Mouse (Mus musculus) kidney, embryonic 16.5 days (tissue): ENCODE data around the gene Sdad1. TPM values are rescaled to one million over a fixed set of nuclear protein-coding genes. Genes with fewer than 3 reads are reported as not detected.

ENCODE experiments used
- ATAC-seq: fragments of 200-750 bp; cut with Nextera tagmentation; 2 replicates; pipeline ENCODE4 v1.8.0; 2017; ENCODE audit warnings: moderate TSS enrichment; ENCODE audit not compliant: low FRiP score, low TSS enrichment
- H3K27ac ChIP-seq: fragments of 300-500 bp; sonication (generic); 2 replicates; pipeline ENCODE4 v1.5.1; 2014; ENCODE audit warnings: low read length
- H3K27me3 ChIP-seq: fragments of 300-500 bp; sonication (generic); 2 replicates; pipeline ENCODE4 v1.6.1; 2014; ENCODE audit warnings: low read length, control low read depth, mixed read lengths; ENCODE audit not compliant: insufficient read depth
- H3K36me3 ChIP-seq: fragments of 300-500 bp; sonication (generic); 2 replicates; pipeline ENCODE4 v1.6.1; 2014; ENCODE audit warnings: low read length, control low read depth, mixed read lengths; ENCODE audit not compliant: insufficient read depth
- H3K4me1 ChIP-seq: fragments of 300-500 bp; sonication (generic); 2 replicates; pipeline ENCODE4 v1.6.1; 2014; ENCODE audit warnings: low read length, control low read depth, mixed read lengths; ENCODE audit not compliant: insufficient read depth
- H3K4me2 ChIP-seq: fragments of 300-500 bp; sonication (generic); replicated peaks from 2 replicates; pipeline ENCODE4 v1.6.1; 2014; ENCODE audit warnings: low read depth, low read length
- H3K4me3 ChIP-seq: fragments of 300-500 bp; sonication (generic); 2 replicates; pipeline ENCODE4 v1.5.1; 2014; ENCODE audit warnings: mild to moderate bottlenecking, low read length
- H3K9ac ChIP-seq: fragments of 300-500 bp; sonication (generic); replicated peaks from 2 replicates; pipeline ENCODE4 v1.6.1; 2014; ENCODE audit warnings: low read length
- H3K9me3 ChIP-seq: fragments of 300-500 bp; sonication (generic); 2 replicates; pipeline ENCODE4 v1.6.1; 2016; ENCODE audit warnings: low read length, control low read depth
- WGBS: fragments of 180-500 bp; shearing (Covaris S2); extraction: QIAGEN DNeasy Blood & Tissue Kit; methylation state at CpG from one replicate; pipeline ENCODE4 v1.1.7; 2014; 5-methylcytosine and 5-hydroxymethylcytosine counted together
- polyA plus RNA-seq: library from polyadenylated mRNA; unstranded; fragments of >200 nt; fragmentation: Nextera tagmentation; extraction: Ambion mirVana; gene quantifications from 2 replicates; pipeline ENCODE4 v1.2.1, GENCODE M21; 2015

Gene Sdad1
- polyA plus RNA-seq, 1 experiment from 2014 or later, result 39.2 TPM

DNA sequence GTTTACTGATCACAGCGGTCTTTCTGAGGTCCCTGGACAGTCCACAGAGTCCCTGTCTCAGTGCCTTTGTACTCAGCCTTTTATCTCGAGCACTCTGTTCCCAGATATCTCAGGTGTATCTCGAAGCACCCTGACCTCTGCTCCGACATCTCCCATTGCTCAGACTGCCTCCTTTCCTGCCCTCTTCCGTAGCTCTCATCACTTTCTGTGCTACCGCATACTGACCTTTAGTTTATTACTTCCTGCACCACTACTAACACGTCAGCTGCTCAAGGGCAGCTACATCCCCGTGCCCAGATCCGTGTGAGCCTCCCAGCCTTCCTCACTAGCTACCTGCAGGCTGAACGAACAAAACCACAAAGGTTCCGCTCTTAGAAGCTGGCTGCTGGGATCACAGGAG lies 61.7 kb downstream of the Sdad1 start:
- no peaks in the 10 kb centered on the region for H3K4me1 ChIP-seq
- H3K4me3 ChIP-seq, result no peak overlapping the region
- 77% methylated on average over 11 of the region's 11 CpGs for WGBS
- peaks cover 5% of the 10 kb centered on the region; the same call in 1 of the 2 replicates for H3K9me3 ChIP-seq
- no peaks in the 10 kb centered on the region for H3K27me3 ChIP-seq
- no peak overlapping the region for H3K9ac ChIP-seq
- H3K36me3 ChIP-seq, result no peaks in the 10 kb centered on the region
- H3K4me2 ChIP-seq, result no peak overlapping the region
- no peak overlapping the region for H3K27ac ChIP-seq
- ATAC-seq, result no peak

DNA sequence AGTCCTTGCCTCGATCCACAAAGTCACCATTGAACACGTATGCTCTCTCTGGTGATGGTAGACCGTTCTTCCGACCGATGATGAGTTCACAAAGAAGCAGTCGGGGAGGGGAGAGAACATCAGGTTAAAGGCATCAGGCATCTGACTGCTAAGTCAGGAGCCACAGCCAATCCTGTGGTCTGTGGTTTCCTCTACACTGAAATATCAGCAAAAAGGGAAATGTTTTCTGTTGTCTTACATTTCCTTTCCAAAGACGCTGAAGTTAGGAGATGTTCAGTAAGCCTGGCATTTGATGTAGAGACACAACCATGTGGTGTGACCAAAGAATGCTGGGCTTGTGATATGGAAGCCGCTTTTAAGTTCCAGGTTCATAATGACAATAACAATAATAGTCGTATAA lies 64.8 kb downstream of the Sdad1 start:
- H3K9ac ChIP-seq, result no peak overlapping the region
- H3K9me3 ChIP-seq, result peaks cover 5% of the 10 kb centered on the region; the same call in 1 of the 2 replicates
- ATAC-seq, result no peak
- H3K4me3 ChIP-seq, result no peak overlapping the region
- no peak overlapping the region for H3K27ac ChIP-seq
- WGBS, result 89% methylated on average over 9 of the region's 9 CpGs
- H3K27me3 ChIP-seq, result no peaks in the 10 kb centered on the region
- H3K4me2 ChIP-seq, result no peak overlapping the region
- H3K36me3 ChIP-seq, result no peaks in the 10 kb centered on the region
- no peaks in the 10 kb centered on the region for H3K4me1 ChIP-seq

- Histone ChIP-seq H3K36me3 (no peaks in the 10 kb centered on the region), H3K4me2 (no peak overlapping the region), H3K9ac (no peak overlapping the region), H3K4me1 (no peaks in the 10 kb centered on the region), H3K27me3 (no peaks in the 10 kb centered on the region), H3K9me3 (0 out of 2 replicates have a peak, but pooled peaks cover under 1% of the 10 kb centered on the region), H3K4me3 (no peak overlapping the region), H3K27ac (no peak overlapping the region)
- no peak for ATAC-seq
- WGBS, result 95% methylated on average over 2 of the region's 2 CpGs
These were observed 65.4 kb downstream of the Sdad1 start for GRCm38 (mm10) chr5:92244900-92245299.

DNA sequence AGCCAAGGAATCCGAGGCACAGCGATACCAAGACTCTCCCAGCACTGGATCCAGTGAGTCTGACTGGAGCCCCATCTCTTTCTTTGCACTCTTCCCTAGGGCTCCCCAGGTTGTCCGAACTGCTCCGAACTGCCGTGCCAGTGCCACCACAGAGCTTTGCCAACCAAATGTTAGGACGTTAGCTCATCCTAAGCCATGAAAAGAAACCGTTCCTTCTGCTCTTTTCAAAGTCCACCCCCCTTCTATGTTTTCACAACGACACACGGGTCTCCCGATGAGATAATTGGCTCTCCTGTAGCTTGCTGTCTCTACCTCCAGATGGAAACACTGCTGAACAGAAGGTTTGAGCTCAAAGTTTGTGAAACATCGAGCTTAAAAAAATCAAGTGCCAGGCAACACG lies 69.5 kb downstream of the Sdad1 start:
- Histone ChIP-seq H3K27me3 (no peaks in the 10 kb centered on the region), H3K36me3 (no peaks in the 10 kb centered on the region), H3K9me3 (no peaks in the 10 kb centered on the region), H3K27ac (no peak overlapping the region), H3K4me2 (no peak overlapping the region), H3K4me1 (no peaks in the 10 kb centered on the region), H3K9ac (no peak overlapping the region), H3K4me3 (no peak overlapping the region)
- no peak for ATAC-seq
- WGBS, result 94% methylated on average over 12 of the region's 12 CpGs

DNA sequence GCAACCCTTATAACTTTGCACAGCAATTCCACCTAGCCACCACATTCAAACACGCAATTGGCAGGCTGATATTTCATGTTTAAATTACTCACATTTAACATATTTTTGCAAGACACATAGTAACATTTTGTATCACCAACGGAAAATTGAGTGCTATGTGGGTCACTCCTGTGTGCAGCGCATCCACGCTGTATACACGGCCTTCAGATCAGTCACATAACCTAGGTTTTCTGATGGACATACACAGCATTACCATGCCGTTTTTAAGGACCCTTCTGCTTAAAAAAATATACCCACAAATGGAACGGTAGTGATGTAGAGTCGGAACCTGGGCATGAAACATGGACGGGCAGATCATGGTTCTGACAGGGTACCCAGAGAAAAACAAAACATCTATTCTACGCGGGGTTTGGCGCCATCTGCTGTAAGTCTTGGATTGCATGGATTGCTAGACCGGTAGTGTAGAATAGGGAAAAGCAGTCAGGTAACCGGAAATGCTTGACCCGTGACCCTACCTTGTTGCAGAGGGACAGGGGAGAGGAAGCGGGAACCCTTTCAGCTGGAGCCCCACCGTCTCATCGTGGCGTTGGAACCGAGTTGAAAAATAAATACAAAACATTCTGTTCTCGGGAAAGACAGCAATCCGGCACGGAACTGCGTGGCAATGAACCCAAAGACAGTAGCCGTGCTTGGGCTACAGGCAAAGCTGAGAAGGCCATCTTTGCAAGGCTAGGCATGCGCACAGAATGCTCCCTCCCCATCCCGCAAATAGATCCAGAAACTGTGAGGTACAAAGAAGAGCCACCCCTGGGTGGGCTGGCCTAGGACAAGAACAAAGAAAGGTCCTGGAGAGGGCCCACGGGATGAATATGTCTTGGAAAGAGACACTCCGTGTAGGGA lies 70.7 kb downstream of the Sdad1 start:
- H3K4me1 ChIP-seq, result 0 out of 2 replicates have a peak, but pooled peaks cover 5% of the 10 kb centered on the region
- H3K4me2 ChIP-seq, result 0 out of 2 replicates have a peak overlapping the region, but pooled peaks have one; percentile 12
- H3K9ac ChIP-seq, result no peak overlapping the region
- peak; percentile 44; the same call in 1 of the 2 replicates for ATAC-seq
- WGBS, result 45% methylated on average over 29 of the region's 29 CpGs
- H3K36me3 ChIP-seq, result no peaks in the 10 kb centered on the region
- no peaks in the 10 kb centered on the region for H3K27me3 ChIP-seq
- H3K9me3 ChIP-seq, result no peaks in the 10 kb centered on the region
- no peak overlapping the region for H3K27ac ChIP-seq
- H3K4me3 ChIP-seq, result no peak overlapping the region

DNA sequence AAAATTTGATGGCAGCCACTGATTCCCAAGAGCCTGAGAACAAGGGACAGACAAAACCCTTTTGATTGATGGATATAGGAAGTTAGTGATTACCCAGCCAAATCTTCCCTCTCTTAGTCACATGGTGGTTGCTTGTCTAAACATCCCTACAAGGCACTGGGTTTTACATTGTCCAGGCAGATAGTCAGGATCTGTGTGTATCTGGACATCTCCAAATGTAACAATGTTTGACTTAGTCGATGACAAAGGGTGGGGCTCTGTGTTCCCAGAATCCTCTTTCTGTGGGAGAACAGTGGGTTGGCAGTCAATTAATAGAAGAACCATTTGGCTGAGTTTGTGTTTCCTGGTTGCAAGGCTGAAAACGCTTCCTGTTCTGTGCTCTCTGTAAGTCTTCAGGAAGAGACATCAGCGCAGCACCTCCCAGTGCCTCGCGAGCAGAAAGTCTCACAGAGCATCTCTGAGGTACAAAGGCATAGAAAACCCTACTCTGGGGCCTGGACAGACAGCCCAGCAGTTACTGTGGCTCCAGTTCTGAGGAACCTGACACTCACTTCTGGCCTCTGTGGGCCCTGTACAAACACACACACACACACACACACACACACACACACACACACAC lies 75.2 kb downstream of the Sdad1 start:
- Histone ChIP-seq H3K9me3 (no peaks in the 10 kb centered on the region), H3K9ac (no peak overlapping the region), H3K4me1 (0 out of 2 replicates have a peak, but pooled peaks cover 5% of the 10 kb centered on the region), H3K36me3 (no peaks in the 10 kb centered on the region), H3K27ac (no peak overlapping the region), H3K4me3 (no peak overlapping the region), H3K27me3 (no peaks in the 10 kb centered on the region), H3K4me2 (no peak overlapping the region)
- peak; percentile 40; the same call in 1 of the 2 replicates for ATAC-seq
- WGBS, result 51% methylated on average over 5 of the region's 5 CpGs

Other genes starting within 250 kb of the Sdad1 start
- gene G3bp2, start 226.8 kb downstream of the Sdad1 start, polyA plus RNA-seq, result 155 and 169 TPM in 2 replicates
- gene Uso1, start 172.5 kb downstream of the Sdad1 start, polyA plus RNA-seq, result 40.0 and 40.5 TPM in 2 replicates
- gene U90926, start 95.1 kb downstream of the Sdad1 start, polyA plus RNA-seq, result 0.37 and 0.45 TPM in 2 replicates
- 0.10 and 0.37 TPM in 2 replicates for gene Ppef2, start 54.2 kb downstream of the Sdad1 start, polyA plus RNA-seq
- 24.2 and 24.3 TPM in 2 replicates for gene Naaa, start 32.3 kb downstream of the Sdad1 start, polyA plus RNA-seq
- gene Cxcl9, start 17.6 kb upstream of the Sdad1 start, polyA plus RNA-seq, result not detected in 2 replicates
- 2.6 and 3.5 TPM in 2 replicates for gene Art3, start 21.3 kb upstream of the Sdad1 start, polyA plus RNA-seq
- gene Cxcl10, start 38.4 kb upstream of the Sdad1 start, polyA plus RNA-seq, result 1.1 TPM in 2 replicates
- gene Nup54, start 124.7 kb upstream of the Sdad1 start, polyA plus RNA-seq, result 54.1 and 54.4 TPM in 2 replicates
- gene Scarb2, start 196.4 kb upstream of the Sdad1 start, polyA plus RNA-seq, result 8.4 and 9.5 TPM in 2 replicates
- gene Fam47e, start 244.6 kb upstream of the Sdad1 start, polyA plus RNA-seq, result 0.22 and 0.45 TPM in 2 replicates